Mouse (Mus musculus): ENCODE data around the gene Actr2.

DNA sequence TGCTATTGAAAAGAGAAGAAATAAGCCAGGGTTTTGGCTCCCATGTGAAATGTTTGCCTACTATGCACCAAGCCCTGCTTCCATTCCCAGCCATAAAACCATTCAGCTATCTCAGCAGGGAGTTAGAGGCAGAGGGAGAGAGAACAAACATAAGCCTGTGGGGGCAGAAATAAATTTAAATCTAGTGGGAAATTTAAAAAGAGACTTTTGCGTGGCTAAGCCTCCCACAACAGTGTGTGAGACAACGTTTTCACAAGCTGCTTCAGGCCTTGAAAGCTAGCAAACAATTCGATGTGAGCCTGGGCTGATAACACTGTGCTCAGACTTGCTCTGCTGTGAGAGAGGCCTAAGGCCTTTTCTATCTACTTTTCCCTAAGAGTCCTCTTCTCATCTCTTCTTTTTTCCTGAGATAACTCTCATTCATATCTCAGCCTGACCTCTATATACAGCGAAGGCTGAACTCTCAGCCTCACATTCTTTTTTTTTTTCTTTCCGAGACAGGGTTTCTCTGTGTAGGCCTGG is 3.4 kb upstream of the Actr2 start:
- TF ChIP-seq CTCF (IDR thresholded peaks at IDR 0.05) (no peak), POLR2A (IDR thresholded peaks at IDR 0.05; ENCODE audit: insufficient read depth, low read depth, low read length) (no peak), EP300 (IDR thresholded peaks at IDR 0.05; ENCODE audit: insufficient read depth, low read depth, low read length) (no peak)
